ENCODE assay signal across 27 mouse cellular contexts in the genomic region with DNA sequence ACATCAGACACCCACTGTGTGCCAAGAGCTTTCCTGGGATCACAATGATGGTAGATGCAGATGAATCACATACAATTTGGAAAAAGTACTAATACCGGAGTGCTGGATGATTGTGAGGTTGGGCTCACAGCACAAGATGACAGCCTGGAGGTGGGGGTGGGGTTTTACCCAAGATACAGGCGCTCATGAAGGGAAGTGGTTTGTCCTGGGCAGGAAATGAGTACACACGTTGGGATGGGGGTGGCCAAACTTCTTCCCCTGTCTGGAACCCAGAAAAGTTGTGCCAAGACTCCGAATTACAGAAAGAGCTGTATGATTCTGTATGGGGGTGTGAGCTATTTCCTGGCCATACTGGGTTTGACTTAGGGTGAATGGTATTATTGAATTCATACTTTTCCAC. TPM values are rescaled to one million over a fixed set of nuclear protein-coding genes. Genes with fewer than 3 reads are reported as not detected.
DNase-seq lines count a peak whose midpoint lies in the region; ATAC-seq and TF ChIP-seq lines count a peak whose summit lies in the region.
"Had no signal": no experiment of that assay in that cellular context is flagged by ENCODE, and none has a peak within 500 bp of the region (broad histone marks: within the 10 kb centered on the region; RNA-seq: fewer than 3 reads in every experiment).

No protein-coding gene starts in this region.

- WGBS in cerebellum, adult 2 months, result 79% methylated on average over 4 of the region's 4 CpGs

- H3K27me3 ChIP-seq in cerebellum, adult 2 months (ENCODE audit: control insufficient read depth, insufficient read depth, low read length), result no peaks in the 10 kb centered on the region
- H3K27me3 ChIP-seq: embryonic facial prominence, embryonic 12.5 days; limb, embryonic 13.5 days; liver, embryonic 13.5 days had no signal

- TF ChIP-seq CTCF in cerebellum, adult 2 months (IDR thresholded peaks at IDR 0.05; ENCODE audit: borderline replicate concordance, insufficient read depth, low read depth, low read length), result no peak

- TF ChIP-seq POLR2A in cerebellum, adult 2 months (IDR thresholded peaks at IDR 0.05; ENCODE audit: borderline replicate concordance, insufficient read depth, low read length), result no peak

- peak; percentile 96 for ATAC-seq in common myeloid progenitor, adult 5-6 weeks (replicated peaks; ENCODE audit: low read depth, poor library complexity, severe bottlenecking)
- ATAC-seq in megakaryocyte, adult 5-6 weeks (ENCODE audit: poor library complexity, severe bottlenecking), result peak; percentile 91
- ATAC-seq: intestine, postnatal 0 days had no signal

- no peak overlapping the region for H3K4me3 ChIP-seq in cerebellum, adult 2 months (replicated peaks; ENCODE audit: insufficient read depth, low read depth, low read length)
- H3K4me3 ChIP-seq: embryonic facial prominence, embryonic 12.5 days; limb, embryonic 13.5 days; liver, embryonic 13.5 days; midbrain, embryonic 10.5 days had no signal

- no peaks in the 10 kb centered on the region for H3K4me1 ChIP-seq in cerebellum, adult 2 months (ENCODE audit: control insufficient read depth, insufficient read depth, low read length)
- H3K4me1 ChIP-seq: embryonic facial prominence, embryonic 12.5 days; limb, embryonic 13.5 days; midbrain, embryonic 10.5 days had no signal

- DNase-seq in thymus, postnatal 14 days, result peak; percentile 14
- no peak for DNase-seq in thymus, adult 18-20 months
- peak; percentile 12 for DNase-seq in thymus, postnatal 4 days
- no peak for DNase-seq in kidney, postnatal 4 days
- DNase-seq in retina, postnatal 1 day, result no peak
- no peak for DNase-seq in cerebellum, adult 2 months
- DNase-seq: adrenal gland, postnatal 10 days; cerebellum, adult 9-11 months; gastrocnemius, postnatal 36 days; kidney, postnatal 25 days; liver, embryonic 13.5 days; lung, embryonic 14.5 days had no signal

- no peak overlapping the region for H3K27ac ChIP-seq in cerebellum, adult 2 months (ENCODE audit: insufficient read depth, low read length)
- H3K27ac ChIP-seq: embryonic facial prominence, embryonic 12.5 days; hindbrain, embryonic 14.5 days; limb, embryonic 13.5 days; liver, embryonic 13.5 days; midbrain, embryonic 10.5 days had no signal

RNA-seq across cellular contexts. Expression of gene Tnfsf8, which starts 38.0 kb away (rescaled TPM):
- total RNA-seq in common myeloid progenitor, adult 5-6 weeks (2017), result 1.1 and 2.3 TPM in 2 replicates
- total RNA-seq in megakaryocyte, adult 5-6 weeks (2015), result 0.91 and 0.93 TPM in 2 replicates
- total RNA-seq in megakaryocyte, adult 5-6 weeks (2017), result 0.77 and 1.4 TPM in 2 replicates
- polyA plus RNA-seq in cerebellum, adult 2 months (2012; rRNA removed), result 0.03 TPM in 2 replicates
- total RNA-seq: gastrocnemius, adult 18-20 months; gastrocnemius, postnatal 36 days; heart, postnatal 25 days; left cerebral cortex, postnatal 25 days; midbrain, postnatal 0 days had no signal
- polyA plus RNA-seq: embryonic facial prominence, embryonic 12.5 days; forebrain, embryonic 11.5 days; hindbrain, embryonic 14.5 days; kidney, embryonic 14.5 days; limb, embryonic 13.5 days; liver, embryonic 13.5 days; midbrain, embryonic 10.5 days; midbrain, postnatal 0 days; neural tube, embryonic 11.5 days; stomach, embryonic 14.5 days had no signal

Comparison
In these comparisons a context has a peak if more than half of its experiments do, and no peak if none do; other contexts are left out.
1. DNase-seq: peak in thymus, postnatal 14 days (single experiment) and thymus, postnatal 4 days (single experiment); none in thymus, adult 18-20 months (0 of 2), kidney, postnatal 4 days (0 of 2), retina, postnatal 1 day (single experiment) and cerebellum, adult 2 months (0 of 2).